Mouse (Mus musculus) layer of hippocampus, adult 9-11 months (tissue): ENCODE data around the gene Lrguk.

Experiments used
- DNase-seq: peaks from one replicate; pipeline ENCODE4 v3.0.0; 2022

The Lrguk gene

DNA sequence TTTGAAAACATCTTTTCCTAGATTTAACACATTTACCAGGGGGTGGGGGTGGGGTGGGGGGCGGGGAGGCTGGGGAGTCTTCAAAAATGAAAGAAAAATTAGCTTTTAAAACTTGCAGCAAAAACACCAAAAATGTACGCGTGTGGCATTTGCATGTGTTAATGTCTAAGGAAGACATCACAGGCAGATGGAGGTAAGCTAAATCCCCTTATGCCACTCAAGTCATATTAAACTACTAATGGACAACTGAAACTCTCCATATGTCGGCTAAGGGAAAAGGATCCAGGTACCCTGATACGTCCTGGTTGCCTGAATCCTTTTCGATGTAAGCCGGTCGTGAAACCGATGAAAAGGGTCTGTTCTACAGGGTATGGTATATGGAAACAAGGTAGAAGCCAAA is 119.8 kb downstream of the Lrguk start:
- no peak for DNase-seq

DNA sequence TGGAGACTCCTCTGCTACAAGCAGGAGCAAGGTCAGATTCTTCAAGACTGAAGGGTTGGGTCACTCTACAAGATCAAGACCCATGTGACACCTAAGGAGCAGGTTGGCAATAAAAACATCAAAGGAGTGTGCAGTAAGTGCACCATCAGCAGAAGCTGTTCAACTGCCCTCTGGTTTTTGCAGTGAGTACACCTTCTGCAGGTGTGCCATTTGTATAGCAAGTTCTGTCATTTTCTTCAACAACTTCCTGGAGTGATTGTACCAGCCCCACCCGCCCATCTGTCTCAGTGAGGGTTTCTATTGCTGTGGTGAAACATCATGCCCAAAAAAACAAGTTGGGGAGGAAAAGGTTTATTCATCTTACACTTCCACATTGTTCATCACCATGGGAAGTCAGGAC is 120.6 kb downstream of the Lrguk start:
- DNase-seq = no peak

DNA sequence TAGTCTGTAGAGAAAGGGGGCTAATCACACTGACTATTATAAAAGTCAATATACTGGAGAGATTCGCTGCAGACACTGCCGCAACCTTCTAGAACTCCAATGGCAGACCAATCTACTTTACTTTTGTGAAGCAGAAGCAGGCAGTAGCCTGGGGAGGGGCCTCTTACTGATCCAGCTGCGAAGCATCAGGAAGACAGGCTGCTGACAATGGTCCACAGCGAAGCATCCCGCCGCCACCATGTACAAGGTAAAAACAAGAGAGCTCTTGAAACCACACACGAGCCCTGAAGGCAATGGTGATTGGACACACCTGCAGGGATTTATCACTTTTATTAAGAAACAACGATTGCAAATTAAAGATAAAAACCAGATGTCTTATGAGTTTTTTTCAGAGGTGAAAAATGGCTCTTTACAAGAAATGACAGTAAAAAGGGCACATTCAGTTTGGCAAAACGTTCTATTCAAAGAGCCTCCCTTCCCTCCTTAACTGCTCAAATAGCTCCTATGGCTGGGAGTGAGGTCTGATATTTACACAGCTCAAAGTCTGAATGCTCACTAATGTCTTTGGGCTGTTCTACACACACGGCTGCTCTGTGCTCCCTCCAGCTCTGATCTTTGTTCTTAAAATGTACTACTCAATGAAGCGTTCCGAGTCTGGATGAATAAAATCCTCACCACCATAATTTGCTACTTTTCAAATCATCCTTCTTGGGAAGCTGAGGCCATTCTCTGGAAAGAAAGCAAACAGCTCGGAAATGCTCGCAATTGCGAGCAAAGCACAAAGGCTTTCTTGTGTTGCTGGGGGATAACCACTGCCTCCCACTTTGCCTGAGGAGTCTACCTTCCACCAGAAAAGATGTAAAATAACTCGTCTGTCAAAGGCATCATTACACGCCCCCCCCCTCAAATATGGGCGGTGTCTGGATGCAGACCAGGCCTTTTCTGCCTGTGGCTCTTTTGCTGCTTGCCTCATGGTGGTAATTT is 124.1 kb downstream of the Lrguk start:
- DNase-seq = no peak

DNA sequence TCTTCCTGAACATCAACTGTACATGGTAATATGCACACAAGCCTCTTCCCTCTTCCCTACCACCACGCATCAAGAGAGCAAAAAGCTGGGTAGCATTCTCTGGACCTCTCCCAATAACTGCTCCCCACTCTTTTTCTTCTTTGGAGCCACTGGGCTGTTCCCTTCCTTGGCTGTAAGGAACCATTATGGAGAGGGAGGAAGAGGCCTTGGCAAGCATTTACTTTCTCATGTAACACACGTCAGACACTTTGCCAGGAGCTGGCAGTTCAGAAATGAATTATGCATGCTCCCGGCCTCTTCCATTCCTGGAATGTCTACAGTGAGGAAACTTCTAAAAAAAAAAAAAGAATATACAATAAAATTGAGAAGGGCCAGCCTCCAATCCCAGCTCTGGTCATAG is 125.0 kb downstream of the Lrguk start:
- peak; percentile 41 for DNase-seq

DNA sequence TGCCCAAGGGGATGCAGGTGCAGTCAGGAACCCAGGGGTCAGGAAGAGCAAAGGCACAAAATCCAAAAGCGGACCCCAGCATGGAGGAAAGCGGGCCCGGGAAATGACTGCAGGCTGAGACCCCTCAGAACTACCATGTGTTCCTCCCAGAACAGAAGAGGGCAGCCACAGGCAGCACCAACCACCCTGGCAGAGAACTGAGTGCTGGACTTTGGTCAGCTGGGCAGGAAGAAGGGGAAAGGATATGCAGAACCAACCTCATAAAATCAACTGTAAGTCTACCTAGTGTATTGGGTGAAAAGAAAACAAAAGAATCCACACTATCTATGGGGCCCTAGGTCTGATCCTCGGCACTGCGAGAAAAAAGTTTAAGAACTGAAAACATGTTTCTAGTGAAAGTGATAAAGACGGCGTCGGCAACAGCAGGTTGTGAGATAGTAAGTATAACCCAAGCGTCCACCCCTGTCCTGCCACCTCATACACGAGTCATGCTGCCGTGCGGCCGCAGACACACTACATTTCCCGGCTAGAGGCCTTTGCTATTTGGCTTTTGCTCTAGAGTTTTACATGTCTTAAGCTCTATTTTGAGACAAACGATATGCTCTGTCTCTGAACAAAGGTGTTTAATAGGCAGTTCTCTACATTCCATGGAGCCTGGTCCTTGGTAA is 126.0 kb downstream of the Lrguk start:
- DNase-seq = no peak

DNA sequence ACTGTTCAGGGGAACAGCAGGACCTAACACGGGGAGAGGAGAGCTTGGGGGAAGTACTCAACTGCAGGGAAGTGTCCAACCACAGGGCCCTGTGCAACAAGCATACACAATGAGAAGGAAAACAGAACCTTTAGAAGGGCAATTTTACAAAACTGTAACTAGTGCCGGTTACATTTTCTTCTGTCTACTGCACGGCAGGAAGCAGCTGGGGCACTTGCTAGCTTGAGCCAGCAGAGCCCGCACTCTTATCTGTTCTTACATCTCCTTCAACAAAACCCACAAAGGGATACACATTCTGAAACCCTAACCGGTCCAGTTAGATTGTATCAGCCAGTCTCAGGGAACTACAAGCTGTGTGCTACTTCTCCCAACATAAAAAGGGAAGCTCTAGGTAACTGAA is 126.8 kb downstream of the Lrguk start:
- DNase-seq = no peak

DNA sequence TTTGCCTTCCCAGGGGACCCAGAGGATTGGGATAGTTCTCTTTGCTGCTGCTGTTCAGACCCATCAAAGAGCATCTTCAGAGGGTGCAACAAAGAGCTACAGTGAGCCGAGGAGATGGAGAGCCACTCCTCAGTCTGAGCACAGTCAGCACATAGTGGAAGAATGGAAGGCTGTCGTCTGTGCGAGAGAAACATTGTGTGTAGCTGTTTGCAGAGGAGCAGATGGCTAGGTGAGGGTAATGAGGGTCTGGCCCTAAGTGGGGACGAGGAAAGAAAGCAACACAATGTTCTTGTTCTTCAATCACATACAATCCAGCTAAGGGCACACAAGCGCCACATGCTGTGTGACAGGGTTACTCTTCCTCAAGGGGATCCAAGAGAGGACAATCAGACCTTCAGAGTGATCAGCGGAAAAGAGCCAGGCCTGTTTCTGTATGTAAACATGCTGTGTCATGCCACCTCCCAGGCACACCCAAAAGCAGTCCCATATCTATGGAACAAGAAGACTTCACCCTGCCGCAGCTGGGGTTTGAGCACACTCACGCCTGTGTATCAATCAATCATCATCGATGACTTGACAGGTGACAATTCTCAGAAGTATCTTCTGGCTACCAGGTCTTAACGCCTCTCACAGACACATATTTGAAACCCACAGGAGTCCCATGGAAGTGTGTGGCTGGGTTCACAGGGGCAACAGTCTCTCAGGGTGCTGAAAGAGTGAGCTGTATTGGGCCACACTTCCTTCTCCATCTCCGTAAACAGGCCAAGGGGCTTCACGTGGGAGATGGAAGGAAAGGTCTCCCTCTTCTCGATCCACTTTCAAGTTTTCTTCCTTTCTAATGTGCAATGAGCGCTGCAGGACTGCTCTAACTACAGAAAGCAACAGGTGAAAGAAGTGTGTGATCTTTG is 127.8 kb downstream of the Lrguk start:
- DNase-seq = no peak

DNA sequence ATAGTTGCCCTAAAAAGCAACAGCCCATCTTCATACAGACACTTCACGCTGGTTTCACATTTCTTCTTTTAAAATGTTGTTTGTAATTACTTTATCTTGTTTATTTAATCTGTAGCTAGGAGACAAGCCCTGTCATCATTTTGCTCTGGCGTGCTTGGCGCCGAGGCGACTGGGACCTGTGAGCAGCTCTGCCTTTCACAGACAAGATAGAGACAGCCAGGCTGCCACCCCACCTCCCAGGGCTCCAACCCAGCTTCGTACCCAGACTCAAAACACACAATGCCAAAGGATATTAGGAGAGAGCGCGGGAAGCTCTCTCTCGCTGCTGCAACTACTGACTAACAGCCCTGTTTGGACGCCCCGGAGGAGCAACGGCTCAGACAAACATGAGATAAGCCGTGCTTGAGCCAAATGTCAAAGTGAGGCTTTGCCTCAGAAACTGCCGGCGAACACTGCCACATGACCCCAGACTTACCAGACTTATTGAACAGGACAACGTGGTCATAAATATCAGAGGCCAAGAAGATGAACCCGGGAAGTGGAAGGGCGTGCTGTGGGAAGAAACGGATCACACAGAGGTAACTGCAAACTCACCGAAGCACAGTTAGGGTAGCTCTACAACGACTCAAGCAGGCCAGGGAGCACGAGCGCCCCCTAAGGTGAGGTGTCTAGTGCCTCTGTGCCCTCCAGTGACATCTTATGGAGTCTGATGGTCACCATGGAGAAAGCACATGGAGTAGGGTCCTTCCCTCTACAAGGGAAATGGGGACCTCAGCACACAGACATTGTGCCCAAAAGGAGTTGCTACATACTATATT is 131.0 kb downstream of the Lrguk start:
- DNase-seq = no peak

DNA sequence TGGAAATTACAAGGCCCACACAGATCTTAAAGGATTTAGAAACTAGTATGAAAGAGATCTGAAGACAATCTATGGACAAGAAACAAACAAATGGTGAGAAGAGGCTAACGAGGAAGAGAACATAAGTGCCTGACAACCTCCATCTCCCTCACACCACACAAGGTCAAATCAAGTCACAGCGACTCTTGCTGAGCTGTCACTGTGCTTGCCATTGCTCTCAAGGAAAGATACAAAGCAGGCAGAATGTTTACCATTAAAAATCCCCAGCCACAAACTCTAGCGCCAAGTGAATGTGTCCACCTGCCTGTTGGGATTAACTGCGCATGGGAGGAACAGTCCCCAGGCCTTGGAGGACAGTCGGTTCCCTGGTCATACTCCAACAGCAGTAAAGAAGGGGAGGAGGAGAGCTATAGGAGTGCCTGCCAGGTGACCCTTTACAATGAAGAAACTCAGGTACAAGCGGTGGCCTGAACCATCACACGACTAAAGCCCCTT is 131.6 kb downstream of the Lrguk start:
- no peak for DNase-seq

DNA sequence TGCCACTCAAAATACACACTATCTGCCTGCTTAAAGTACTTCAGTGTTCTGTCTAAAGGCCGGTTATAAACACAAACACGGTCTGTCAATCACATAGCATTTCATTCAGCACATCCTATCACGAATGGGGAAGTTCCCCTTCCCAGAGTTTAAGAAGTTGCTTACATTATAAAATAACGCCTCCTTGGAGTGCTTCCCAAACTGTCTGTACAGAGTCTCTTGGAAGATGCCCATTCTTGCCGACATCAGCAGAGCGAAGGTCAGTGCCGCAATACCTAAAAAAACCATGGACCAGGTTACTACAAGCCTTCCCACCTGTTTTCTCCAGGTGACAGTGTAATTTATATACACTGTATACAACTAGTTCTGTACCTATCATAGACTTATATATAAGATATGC is 132.3 kb downstream of the Lrguk start:
- DNase-seq = no peak

DNA sequence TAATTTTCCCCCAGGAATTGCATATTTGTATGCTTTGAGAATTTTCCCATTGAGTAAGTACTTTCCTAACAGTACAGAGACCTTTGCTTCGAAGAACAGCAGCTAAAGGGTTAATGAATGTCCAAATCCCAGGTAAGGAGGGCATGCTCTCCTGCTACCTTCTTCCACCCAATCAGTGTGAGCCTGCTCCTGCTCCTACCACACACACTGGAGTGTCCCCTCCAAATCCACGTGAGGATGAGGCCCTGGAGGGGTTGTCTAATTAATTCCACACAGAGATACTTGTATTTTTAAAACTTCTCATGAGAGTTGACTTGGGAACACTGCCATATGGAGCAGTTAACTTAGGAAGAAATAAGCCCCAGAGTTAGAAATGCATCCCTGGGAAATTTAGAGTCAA is 133.4 kb downstream of the Lrguk start:
- no peak for DNase-seq

DNA sequence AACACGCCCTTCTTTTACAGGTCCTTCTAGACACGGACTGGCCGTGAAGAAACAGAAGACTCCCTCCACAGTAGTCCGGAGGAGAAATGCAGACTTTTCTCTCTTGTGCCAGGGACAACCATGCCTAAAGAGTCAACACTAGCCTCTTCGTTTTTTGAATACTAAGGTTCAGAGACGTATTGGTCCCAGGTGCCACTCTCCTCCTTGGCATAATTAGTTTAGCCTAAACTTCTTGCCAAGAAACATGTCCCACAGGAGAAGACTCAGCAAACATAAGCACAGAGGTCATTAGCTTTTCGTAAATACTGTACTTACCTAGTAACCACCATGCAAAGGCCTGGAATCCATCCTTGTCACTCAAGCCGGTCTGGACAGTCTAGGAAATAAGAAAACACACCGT is 133.8 kb downstream of the Lrguk start:
- no peak for DNase-seq

DNA sequence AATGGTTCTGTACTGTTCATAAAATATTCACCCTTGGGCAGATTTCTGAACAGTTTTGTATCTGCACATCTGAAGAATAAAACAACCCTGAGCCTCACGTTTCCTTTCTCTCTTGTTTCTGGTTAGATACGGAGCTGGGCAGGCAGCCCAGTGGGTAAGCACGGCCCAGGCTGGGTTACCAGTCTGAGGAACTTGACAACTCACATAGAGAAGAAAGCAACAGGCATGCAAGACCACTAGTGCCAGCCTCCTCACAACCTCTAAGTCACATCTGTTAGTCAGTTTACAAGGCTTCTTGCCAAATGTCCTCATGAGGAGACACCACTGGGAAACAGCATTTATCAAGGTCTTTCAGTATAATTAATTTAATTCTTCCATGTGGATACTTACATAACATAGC is 139.6 kb downstream of the Lrguk start:
- no peak for DNase-seq

DNA sequence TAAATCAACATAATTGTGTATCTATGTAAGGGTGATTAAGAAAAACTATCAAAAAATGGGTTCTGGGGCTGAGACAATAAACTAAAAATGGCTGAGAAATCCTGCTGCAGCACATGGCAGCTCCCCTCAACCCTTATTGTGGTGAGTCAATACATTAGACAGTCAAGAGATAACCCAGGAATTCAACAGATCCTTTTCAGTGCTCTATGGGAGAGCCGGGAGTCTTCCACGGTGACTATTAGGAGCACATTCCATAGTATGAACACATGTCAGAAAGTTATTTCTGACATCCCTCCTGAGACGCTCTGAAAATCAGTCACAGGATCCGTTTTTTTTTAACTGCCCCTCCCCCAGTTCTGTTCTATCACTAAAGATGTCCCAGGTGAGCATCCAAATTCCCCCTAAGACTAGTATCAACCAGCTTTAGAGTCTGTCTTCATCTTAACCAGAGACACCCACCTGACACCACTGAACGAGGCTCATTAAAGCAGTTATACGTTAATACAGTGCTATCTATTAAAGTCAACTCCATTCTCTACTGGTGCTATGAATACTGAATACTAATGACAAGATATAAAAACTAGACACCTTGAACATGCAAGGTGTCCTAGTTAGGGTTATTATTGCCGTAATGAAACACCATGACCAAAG is 141.7 kb downstream of the Lrguk start:
- no peak for DNase-seq

DNA sequence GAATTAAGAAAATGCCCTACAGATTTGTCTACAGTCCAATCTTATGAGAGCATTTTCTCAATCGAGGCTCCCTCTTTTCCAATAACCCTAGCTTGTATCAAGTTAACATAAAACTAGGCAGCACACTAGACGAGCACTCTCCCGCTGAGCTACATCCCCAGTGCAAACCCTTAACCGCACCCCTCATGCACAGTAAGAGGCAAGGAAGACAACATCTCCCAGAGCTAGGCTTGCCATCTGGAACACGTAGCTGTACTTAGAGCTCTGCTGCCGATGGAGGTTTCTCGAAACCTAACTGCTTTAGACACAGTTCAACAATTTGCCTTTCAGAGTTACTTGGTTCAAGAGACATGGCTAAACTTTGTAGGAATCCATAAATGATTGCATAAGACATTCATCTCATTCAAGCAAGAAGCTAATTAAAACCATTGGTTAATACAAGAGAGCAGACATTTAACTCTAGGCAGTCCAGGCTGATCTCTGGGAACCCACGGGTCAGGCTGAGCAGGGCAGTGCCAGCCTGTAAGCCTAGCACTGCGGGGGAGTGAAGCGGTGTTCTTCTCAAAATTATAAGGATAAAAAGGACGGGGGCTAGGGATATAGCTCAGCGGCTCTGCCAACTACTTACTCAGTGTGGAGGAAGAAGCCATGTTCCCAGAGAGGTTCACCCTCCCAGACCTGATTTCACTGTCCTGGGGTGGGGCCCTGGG is 142.7 kb downstream of the Lrguk start:
- DNase-seq = no peak

DNA sequence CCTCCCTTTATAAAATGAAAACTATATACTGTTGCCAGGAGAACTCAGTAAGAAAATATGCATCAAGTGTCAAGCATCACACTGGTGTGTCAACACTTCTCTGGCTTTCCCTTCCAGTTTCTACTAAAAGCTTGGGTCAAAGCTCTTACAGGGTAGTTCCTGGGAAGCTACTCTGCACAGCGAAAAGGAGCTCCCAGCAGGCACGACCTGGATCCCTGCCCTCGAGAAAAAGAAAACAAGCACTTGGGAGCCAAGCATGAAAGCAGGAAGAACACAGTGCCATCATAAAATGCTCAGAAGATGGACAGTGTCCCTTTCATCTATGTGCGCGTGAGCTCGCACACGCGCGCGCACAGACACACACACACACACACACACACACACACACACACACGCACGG is 144.0 kb downstream of the Lrguk start:
- no peak for DNase-seq

DNA sequence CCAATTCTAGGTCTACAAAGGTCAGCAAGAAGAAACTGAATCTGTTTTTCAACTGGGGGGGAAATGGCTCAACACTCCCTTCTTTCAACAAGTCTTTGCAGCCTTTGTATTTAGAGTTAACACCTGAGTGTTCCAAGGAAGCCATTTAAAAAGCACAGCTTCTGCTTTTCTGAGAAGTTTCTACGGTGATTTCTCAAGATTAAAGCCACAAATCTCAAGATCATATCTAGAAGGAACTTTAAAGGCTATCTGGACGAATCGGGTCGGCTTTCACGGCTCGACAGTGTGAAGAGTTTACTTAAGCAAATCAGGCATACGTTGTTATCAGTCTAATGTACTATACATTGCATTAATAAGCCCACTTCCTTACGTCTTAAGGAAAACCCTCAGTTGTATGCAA is 145.5 kb downstream of the Lrguk start:
- no peak for DNase-seq

DNA sequence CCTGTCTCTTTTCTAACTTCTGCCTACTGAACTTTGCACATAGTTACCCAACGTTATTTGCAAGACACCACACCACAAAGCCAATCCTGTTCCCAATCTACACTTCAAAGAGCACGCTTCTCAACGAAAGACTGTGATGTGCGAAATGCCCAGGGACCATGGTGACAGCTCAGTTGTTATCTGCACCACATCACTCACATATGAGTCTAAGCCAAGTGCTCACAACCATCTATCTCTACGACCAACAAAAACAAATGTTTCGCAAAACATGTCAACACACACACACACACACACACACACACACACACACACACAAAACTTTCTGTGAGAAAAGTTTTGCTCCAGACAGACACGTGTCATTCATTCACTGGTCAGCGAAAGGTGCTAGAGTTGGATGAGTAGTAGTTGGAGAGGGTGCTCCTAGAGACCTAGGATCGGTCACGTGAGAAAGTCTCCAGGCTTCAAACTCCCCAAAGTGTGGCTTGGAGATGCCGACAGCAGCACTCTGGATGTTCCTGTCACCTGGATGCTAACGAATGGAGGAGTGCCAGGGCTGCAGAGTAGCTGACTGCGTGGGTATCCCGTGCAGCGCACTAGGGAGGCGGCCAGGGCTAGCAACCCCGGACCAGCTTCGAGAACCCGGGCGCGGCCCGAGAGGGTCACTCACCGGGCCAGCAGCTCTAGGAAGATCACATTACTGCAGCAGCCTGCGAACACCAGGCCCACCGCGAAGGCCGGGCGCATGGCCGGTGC is 147.0 kb downstream of the Lrguk start:
- no peak for DNase-seq

DNA sequence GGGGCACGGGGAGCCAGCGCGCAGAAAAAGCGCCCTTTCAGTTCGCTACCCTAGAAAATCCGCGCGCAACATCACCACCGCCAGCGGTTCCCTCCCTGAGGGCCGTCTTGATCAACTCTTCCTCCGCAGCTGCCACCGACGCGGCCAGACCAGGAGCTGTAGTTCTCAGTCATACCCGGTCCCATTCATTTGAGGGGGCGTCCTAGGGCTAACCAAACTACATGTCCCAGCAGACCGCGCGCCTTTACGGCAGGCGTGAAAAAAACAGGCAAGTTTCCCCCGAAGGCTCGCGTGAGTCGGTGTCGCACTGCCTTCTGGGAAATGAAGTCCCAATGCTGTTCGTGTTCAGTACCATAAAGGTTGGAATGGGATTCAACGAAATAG is 147.6 kb downstream of the Lrguk start, which contains the start of gene Slc35b4:
TSS of gene Slc35b4 (minus strand) at position 248 of the 384 bp plus-strand sequence.
- peak; percentile 98 for DNase-seq

DNA sequence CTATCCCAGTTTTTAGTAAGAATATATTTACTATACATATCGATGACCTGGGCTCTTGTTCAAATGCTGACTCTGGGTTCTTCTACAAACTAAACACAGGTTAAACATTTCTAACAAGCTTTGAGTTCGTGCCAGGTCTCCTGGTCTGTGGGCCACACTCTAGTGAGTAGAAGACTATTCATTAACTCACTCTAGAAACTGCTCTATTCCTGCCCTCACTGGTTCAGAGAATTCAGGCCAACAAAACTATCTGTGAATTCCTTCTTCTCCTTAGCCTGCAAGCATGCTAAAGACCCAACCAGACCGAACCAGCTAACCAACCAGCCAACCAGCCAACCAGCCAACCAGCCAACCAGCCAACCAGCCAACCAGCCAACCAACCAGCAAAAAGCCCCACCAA is 149.8 kb downstream of the Lrguk start:
- DNase-seq = no peak
